Mouse (Mus musculus) B cell, adult 2 months (primary cell): ENCODE results near the gene Clec18a.
"Not testable (repeated sequence)": the region's sequence is repeated elsewhere in the genome, so short reads cannot be mapped to it uniquely, and the experiment has no call there.

Source experiments
- DNase-seq, 2 experiments: peaks; one replicate each; pipeline ENCODE4 v3.0.0; 2022

The Clec18a gene

DNA sequence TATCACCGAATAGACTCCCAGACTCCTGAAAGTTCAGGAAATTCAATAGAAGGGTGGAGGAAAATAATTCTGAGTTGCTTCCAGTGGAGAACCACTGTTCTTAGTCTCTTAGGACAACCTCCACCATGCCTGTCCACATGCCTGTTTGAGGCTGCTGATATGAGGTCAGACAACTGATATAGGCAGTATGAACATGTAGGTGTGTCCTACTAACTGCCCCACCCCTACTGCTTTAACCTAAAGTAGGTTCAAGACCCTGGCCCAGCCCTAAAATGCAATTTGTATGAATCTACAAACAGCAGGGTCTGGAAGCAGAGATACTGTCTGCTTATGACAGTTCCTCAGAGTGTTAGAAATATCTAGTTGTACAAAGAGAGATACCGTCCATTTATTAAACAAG, 36.6 kb downstream of the Clec18a start:
- DNase-seq = peak in 1 of 2 experiments; percentile 17

DNA sequence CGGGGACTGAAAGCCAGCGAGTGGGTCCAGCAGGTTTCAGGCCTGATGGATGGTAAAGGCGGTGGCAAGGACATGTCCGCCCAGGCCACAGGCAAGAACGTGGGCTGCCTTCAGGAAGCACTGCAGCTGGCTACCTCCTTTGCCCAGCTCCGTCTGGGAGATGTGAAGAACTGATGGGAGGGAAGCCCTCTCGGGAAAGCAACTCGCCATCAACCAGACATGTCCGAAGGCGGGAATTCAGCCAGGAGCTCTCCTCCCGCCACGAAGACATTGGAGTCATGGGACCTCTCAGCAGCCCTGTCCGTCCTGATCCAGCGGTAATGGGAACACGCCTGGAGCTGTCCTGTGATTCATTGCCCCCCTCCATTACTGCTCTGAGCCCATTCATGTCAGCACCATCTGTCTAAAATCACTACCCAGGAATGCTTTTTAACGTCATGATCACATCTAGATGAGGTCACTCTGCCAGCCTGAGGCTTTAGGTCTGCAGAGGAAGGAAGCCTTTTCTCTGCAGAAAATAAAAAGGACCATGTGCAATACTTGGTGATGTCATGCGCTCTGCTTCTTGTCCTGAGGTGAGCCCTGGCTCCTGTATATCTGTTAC, 37.1 kb downstream of the Clec18a start:
- DNase-seq = no peak

DNA sequence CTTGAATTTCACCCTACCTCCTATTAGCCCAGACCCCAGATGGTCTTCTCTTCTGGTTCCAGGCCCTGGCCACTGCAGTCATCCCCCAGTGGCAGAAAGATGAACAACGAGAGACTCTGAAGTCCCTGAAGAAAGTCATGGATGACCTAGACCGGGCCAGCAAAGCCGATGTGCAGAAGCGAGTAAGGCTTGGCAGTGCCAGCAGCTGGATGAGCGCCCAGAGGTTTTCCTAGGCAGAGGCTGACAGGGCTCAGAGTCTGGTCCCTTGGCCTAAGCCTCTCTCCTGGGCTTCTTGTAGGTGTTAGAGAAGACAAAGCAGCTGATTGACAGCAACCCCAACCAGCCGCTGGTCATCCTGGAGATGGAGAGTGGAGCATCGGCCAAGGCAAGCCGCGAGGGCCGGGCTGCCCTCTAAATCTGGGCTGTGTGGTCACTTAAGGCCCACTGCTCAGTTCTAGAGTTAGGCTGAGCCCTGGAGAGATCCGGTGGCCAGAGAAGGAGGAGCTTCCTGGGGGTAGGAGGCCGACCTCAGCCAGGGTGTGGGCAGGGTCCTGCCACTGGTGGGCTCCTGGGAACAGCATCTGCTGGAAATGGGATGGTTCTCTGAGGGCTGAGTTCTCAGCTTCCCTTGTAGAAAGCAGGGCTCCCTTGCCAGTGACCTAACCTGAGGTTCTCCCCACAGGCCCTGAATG, 38.3 kb downstream of the Clec18a start:
- DNase-seq = no peak

DNA sequence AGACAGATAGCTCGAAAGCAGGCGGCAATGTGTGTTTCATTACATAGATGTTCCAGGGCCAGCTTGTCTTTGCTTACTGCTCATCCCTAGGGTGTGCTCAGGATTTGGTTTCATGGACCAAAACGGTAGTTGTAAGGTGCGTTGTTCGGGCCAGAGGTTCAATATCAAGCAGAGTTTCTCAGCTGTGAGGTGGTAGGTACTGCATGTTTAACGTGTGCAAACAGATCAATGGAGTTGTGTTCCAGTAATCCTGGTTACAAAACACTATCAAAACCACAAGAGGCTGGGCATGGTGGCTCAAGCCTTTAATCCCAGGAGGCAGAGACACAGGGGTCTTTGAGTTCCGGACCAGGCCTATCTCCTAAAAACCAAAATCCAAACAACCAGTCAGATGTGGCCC, 43.1 kb downstream of the Clec18a start:
- no peak for DNase-seq

DNA sequence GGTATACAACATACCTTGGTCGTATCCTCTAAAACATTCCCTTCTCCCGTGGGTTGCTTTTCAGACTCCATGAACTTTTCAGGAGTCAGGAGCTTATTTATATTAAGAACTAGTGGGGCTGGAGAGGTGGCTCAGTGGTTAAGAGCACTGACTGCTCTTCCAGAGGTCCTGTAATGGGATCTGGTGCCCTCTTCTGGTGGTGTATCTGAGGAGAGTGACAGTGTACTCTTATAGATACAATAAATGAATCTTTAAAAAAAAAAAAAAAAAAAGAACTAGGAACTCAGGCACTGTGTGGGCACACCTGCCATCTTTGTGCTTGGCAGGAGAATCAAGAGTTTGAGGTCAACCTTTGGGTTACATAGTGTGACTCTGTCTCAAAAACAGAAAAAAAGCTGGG, 43.5 kb downstream of the Clec18a start:
- DNase-seq = peak; percentile 38

DNA sequence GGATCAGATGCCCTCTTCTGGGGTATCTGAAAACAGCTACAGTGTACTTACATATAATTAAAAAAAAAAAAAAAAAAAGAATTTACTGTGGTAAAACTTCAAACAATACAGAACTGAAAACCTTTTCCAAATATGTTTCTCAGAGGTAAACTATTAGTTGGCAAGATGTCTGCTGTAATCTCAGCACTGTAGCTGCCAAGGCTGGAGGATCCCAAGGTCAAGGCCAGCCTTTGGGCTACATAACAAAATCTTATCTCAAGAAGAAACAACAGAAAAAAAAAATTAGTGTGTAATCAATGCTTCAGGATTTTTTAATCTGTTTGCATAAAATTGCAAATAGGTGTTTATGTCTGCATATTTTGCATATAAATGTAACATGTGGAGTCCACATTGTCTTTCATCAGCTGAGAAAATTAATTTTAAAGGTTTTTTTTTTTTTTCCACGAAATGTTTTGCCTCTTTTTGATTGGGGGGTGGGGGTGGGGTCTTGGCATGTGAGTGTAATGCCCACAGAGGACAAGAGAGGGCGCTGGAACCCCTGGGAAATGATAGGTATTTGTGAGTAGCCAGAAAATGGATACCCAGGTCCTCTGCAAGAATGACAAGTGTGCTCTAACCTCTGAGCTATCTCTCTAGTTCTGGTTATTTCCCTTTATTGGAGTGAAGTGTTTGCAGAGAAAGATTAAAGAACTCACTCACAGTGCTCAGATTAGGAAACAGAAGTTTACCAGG, 48.1 kb downstream of the Clec18a start:
- DNase-seq = peak in 1 of 2 experiments; percentile 26

DNA sequence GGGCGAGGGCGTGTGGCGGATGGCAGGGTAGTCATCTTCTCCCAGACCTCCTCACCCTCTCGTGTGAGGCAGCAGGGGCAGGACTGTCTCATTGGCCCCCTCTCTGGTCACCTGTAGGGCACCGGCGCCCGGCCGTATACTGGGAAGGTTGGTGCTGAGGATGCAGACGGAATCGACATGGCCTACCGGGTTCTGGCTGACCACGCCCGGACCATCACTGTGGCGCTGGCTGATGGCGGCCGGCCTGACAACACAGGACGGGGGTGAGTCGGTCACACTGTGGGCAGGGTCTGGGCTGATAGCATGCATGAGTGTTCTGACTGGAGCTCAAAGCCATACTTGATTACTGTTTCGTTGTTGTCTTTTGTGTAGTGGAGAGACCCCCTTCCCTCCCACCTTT, 49.7 kb downstream of the Clec18a start:
- DNase-seq = no peak

DNA sequence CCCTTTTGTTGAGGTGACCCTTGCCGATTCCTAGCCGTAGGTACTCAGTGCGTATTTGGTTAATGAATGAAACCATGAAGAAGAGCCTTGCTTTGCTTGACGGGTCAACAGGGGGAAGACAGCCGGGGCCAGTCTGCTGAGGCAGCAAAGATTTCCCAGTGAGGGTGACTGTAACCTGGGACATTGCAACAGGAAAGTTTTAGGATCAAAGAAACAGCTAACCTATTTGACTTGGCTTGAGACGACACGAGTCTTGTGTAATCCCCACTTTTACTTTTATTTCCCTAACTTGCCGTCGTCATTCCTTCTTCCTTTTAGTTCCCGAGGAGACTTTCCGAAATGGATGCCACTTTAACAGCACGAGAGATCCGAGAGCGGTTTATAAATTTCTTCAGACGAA, 55.6 kb downstream of the Clec18a start:
- DNase-seq = no peak

DNA sequence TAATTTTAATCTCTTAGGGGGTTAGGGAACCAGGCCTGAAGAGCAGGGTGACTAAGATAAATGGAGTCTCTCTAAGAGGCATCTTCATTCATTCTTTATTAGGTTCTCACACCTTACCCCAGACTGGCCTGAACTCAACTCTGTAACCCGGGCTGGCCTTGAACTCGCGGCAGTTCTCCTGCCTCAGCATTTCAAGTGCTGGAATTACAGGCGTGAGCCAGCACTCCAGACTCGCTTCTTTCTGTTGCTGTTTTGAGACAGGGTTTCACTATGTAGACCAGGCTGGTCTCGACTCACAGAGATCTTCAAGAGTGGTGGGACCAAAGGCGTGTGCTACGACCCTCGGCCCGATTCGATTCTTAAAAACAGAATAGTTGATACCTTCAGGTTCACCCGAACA, 58.0 kb downstream of the Clec18a start:
- DNase-seq = peak; percentile 56 to 58

DNA sequence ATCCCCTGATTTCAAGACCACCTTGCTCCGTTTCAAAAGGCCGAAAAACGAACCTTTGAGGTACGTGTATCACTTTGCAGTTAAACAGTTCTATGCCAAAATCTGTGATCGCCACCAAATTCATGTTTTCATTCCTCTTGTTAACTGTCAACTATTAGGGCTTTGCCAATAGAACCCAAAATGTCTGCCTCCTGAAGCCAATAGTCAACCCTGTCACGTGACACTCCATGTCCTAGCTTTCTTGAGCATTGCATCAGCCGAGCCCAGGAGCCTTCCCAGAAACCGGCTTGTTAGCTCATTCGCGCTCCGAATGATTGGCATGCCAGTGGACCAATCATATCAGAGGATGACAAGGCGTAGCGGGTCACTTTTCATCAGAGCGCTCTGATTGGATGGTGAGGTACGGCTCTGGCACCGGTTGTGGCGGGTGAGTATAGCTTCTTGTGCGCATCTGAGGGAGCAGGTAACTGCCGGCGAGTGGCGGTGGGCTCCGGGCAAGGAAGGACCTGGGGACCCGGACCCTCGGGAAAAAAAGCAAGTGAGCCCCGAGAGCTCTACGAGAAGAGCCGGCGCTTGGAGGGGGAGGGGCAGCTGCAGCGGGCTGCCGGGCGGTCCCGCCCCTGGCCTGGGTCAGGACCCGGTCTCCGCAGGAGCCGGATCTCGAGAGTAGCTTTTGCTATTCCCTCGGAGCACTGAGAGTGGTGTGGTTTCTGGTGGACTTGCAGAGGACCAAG, 58.6 kb downstream of the Clec18a start:
- DNase-seq = peak; percentile 91 to 92

DNA sequence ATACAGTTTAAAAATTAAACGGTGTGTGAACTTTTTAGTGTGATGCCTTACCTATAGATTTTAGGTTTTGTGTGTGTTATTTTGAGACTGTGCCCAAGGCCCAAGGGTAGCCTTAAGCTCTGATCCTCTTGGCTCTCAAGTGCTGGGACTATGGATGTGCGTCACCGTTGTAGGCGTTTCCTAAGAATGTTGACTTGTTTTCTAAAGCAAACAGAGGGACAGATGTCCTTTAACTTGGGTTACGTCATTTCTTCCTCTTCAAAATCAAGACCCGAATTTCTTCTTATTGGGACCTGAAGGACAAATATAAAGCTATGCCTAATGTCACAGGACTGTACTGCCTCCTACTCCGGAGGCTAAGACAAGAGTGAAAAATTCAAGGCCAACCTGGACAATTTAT, 59.3 kb downstream of the Clec18a start, which contains the start of gene Aars:
Gene Aars (plus strand): TSS at position 229 of the 400 bp plus-strand sequence.
- no peak for DNase-seq

DNA sequence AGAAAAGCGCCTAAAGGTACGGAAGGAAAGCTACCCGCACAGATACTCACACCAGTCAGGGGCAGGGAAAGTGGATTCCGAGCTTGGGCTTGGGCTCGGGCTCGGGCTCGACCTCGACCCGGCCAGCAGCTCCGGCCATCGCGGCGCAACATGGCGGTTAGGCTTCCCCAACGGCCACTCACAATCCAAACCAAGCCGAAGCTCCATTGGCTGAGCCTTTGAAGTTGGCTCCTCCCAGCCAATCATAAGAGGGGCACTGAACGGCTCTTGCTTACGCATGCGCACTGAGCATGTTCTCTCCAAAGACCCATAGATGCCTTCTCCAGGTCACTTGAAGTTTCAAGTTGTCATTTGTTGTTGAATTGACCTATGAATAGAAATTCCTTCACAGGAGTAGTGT, 60.7 kb downstream of the Clec18a start, which contains the start of gene Ddx19b:
Gene Ddx19b (minus strand): TSS at position 180 of the 400 bp plus-strand sequence.
- no peak for DNase-seq

DNA sequence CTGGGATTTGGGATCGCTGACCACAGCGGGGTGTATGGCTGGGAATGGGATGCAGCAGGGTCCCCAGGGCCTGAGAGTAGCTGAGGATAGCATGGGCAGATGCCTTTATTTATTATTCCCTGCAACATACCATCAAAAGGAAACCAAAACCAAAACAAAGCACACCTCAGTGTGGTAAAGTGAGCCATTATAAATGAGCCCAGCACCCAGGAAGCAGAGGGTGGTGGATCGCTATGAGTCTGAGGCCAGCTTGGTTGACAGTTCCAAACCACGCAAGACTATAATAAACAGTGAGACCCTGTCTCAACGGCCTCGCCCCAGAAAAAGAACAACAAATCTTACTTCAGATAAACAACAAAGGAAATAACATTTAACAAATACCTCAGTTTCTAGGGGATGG, 62.2 kb downstream of the Clec18a start:
- DNase-seq = peak in 1 of 2 experiments; percentile 6

DNA sequence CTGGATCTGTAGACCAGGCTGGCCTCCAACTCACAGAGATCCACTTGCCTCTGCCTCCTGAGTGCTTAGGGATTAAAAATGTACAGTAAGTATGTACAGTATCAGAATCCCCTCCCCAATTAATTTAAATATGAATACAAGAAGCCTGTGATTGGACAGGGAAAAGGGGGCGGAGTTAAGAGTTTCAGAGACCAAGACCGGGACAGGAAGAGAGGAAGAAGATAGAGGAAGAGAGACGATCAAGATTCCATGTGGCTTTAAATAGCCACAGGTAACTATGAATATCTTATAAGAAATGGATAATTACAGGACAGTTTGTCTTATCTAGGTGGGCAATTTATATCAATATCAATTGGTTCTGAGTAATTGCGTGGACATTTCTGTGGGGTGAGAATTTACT, 62.6 kb downstream of the Clec18a start:
- no peak for DNase-seq

DNA sequence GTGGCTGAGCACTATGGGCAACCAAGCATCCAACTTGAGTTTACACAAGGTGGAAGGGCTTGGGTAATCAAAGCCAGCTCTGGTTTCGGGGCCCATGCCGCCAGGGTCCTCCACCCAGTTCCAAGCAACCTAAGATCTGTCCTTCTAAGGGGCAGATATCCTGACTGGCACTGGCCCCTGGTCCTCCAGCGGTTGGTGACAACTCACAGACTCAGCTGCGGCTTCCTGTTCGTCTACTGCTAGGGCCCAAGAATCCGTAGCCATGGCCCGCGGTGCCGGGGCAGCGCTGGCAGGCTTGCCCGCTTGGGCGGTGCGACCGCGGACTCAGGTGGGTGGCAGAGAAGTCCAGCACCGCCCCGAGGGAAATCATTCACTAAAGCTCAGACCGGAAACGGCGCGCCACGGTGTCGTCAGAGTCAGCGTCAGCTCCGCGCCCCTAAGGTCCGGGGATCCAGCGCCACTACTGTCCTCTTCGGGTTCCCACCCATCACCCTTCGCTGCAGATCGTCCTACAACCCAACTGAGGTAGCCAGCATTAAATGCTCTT, 64.8 kb downstream of the Clec18a start:
- peak; percentile 88 to 89 for DNase-seq

DNA sequence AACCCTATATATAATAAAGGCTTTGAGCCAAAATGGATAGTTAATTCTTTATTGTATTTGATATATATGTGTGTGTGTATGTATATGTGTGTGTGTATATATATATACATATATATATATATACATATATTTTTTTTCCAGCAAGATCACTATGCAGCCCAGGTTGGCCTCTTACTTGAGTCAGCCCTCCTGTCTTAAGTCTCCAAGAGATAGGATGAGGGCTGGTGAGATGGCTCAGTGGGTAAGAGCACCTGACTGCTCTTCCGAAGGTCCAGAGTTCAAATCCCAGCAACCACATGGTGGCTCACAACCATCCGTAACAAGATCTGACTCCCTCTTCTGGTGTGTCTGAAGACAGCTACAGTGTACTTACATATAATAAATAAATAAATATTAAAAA, 65.6 kb downstream of the Clec18a start:
- DNase-seq = not testable (repeated sequence)

DNA sequence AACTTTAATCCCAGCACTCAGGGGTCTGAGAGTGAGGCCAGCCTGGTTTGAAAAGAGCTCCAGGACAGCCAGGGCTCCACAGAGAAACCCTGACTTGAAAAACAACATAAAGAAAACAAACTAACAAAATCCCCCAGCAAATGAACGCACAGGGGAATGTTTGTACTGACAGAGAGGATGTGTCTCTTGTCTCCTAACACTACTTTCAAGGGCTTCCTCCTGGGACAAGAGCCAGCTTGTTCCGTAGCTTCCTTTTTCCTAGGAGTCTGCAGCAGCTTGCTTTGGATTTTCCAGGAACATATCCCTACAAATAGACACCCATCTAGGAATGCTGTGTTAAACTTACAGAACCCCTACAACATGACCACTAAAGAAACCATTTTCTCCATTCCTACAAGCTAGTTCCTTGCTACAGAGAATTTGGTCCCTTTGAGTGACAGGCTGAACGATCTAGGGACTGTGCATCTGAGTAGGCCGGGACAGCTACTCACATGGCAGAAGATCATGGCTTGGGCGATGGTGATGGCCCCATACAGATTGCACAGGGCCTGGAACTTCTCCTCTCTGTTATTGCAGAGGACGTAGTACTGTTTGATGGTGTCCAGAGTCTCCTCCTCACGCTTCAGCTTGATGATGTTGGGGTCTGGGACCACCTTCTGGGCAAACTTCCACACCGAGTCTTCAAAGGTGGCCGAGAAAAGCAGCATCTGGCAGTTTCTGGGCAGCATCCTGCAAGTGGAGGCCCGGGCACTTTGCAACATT, 81.8 kb downstream of the Clec18a start:
- DNase-seq = not testable (repeated sequence)
